Mouse (Mus musculus): ENCODE measurements around the gene Creld2.

Gene Creld2

GRCm38 (mm10) chr15:88868024-88868742 is 48.7 kb downstream of the Creld2 start:
- no peak for DNase-seq

- DNase-seq = no peak
Measured at GRCm38 (mm10) chr15:88870418-88871185, 51.2 kb downstream of the Creld2 start.

DNA sequence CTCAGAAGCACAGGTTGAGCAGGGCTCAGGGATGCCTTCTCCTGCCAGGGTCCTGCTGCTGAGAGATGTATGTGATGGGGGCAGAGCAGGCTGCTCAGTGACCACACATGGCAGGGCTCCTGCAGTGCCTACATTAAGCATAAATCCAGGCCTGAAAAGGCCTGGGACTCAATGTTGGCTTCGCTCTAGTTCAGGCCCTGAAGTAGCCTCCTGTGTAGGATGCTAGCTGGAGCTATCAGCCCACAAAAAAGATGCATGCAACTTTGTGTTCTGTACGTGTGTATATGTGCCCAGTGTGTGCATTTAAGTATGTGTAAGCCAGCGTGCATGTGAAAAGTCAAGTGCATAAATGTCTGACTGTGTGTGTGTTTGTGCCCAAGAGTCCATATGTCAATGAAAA is 54.6 kb downstream of the Creld2 start:
- DNase-seq = no peak

GRCm38 (mm10) chr15:88874477-88874876 is 55.0 kb downstream of the Creld2 start:
- no peak for DNase-seq

- no peak for DNase-seq
Measured at GRCm38 (mm10) chr15:88875625-88876081, 56.2 kb downstream of the Creld2 start.

Measured in thymus, adult 18-20 months (tissue).